Mouse (Mus musculus) midbrain, embryonic 14.5 days (tissue): ENCODE data around the gene F5. TPM values are rescaled to one million over a fixed set of nuclear protein-coding genes. Genes with fewer than 3 reads are reported as not detected.
A peak's percentile ranks its signal among the peaks of the same experiment; 100 is the strongest.

ENCODE experiments used
- ATAC-seq: fragments of 200-750 bp; cut with Nextera tagmentation; 2 replicates; pipeline ENCODE4 v1.8.0; 2017; ENCODE audit warnings: moderate number of reproducible peaks, moderate library complexity; ENCODE audit not compliant: low FRiP score, low TSS enrichment
- DNase-seq: peaks from one replicate; pipeline ENCODE4 v3.0.0-alpha.2; 2015
- H3K27ac ChIP-seq: fragments of 300-500 bp; sonication (generic); replicated peaks from 2 replicates; pipeline ENCODE4 v1.5.1; 2014; ENCODE audit warnings: mild to moderate bottlenecking, low read depth, low read length, moderate library complexity
- H3K27me3 ChIP-seq: fragments of 300-500 bp; sonication (generic); 2 replicates; pipeline ENCODE4 v1.6.1; 2014; ENCODE audit warnings: low read length, control low read depth, mixed read lengths; ENCODE audit not compliant: control insufficient read depth, insufficient read depth
- H3K36me3 ChIP-seq: fragments of 300-500 bp; sonication (generic); 2 replicates; pipeline ENCODE4 v1.6.1; 2014; ENCODE audit warnings: low read length, control low read depth; ENCODE audit not compliant: control insufficient read depth, insufficient read depth
- H3K4me1 ChIP-seq: fragments of 300-500 bp; sonication (generic); 2 replicates; pipeline ENCODE4 v1.6.1; 2014; ENCODE audit warnings: mild to moderate bottlenecking, antibody characterized with exemption, low read length, control low read depth; ENCODE audit not compliant: control insufficient read depth, insufficient read depth
- H3K4me2 ChIP-seq: fragments of 300-500 bp; sonication (generic); 2 replicates; pipeline ENCODE4 v1.6.1; 2014; ENCODE audit warnings: mild to moderate bottlenecking, low read length, moderate library complexity
- H3K4me3 ChIP-seq: fragments of 300-500 bp; sonication (generic); replicated peaks from 2 replicates; pipeline ENCODE4 v1.5.1; 2014; ENCODE audit warnings: low read depth, low read length
- H3K9ac ChIP-seq: fragments of 300-500 bp; sonication (generic); replicated peaks from 2 replicates; pipeline ENCODE4 v1.6.1; 2014; ENCODE audit warnings: mild to moderate bottlenecking, low read length, moderate library complexity
- H3K9me3 ChIP-seq: fragments of 300-500 bp; sonication (generic); 2 replicates; pipeline ENCODE4 v1.6.1; 2016; ENCODE audit warnings: low read length, control low read depth, mixed read lengths; ENCODE audit not compliant: control insufficient read depth
- WGBS: fragments of 180-500 bp; shearing (Covaris S2); extraction: QIAGEN DNeasy Blood & Tissue Kit; methylation state at CpG from one replicate; pipeline ENCODE4 v1.1.7; 2014; 5-methylcytosine and 5-hydroxymethylcytosine counted together
- polyA plus RNA-seq: library from polyadenylated mRNA; unstranded; fragments of >200 nt; fragmentation: Nextera tagmentation; extraction: Ambion mirVana; gene quantifications from 2 replicates; pipeline ENCODE4 v1.2.1, GENCODE M21; 2014

F5 gene
- polyA plus RNA-seq, 1 experiment from 2014 or later = 0.07 TPM

- Histone ChIP-seq H3K4me1 (peaks cover 20% of the 10 kb centered on the region), H3K27me3 (no peaks in the 10 kb centered on the region), H3K9ac (peak within 1 kb of the TSS; percentile 66), H3K4me3 (peak within 1 kb of the TSS; percentile 68), H3K9me3 (no peaks in the 10 kb centered on the region), H3K27ac (peak within 1 kb of the TSS; percentile 70), H3K4me2 (peak within 1 kb of the TSS; percentile 81), H3K36me3 (no peaks in the 10 kb centered on the region)
- DNase-seq (peak; percentile 98), ATAC-seq (peak; percentile 98)
- under 1% methylated on average over 66 of the region's 79 CpGs for WGBS
These were observed 97.1 kb downstream of the F5 start, which contains the start of gene Slc19a2 for GRCm38 (mm10) chr1:164248465-164249331. TSS of gene Slc19a2 (plus strand) at chr1:164249046.

- Histone ChIP-seq H3K4me1 (peaks cover 20% of the 10 kb centered on the region), H3K27me3 (no peaks in the 10 kb centered on the region), H3K9ac (peak overlapping the region; percentile 59), H3K4me3 (peak overlapping the region; percentile 68), H3K9me3 (no peaks in the 10 kb centered on the region), H3K36me3 (no peaks in the 10 kb centered on the region), H3K4me2 (peak overlapping the region; percentile 81), H3K27ac (peak overlapping the region; percentile 70)
- peak; percentile 68 for DNase-seq
- under 1% methylated on average over 33 of the region's 33 CpGs for WGBS
- no peak; the same call in 1 of the 2 replicates for ATAC-seq
These were observed 97.7 kb downstream of the F5 start for GRCm38 (mm10) chr1:164249332-164249711.

GRCm38 (mm10) chr1:164250391-164251150 is 98.9 kb downstream of the F5 start:
- H3K27ac ChIP-seq = no peak overlapping the region
- no peaks in the 10 kb centered on the region for H3K36me3 ChIP-seq
- H3K9ac ChIP-seq = peak overlapping the region; percentile 59; the same call in 1 of the 2 replicates
- H3K4me1 ChIP-seq = peaks cover 20% of the 10 kb centered on the region
- peak overlapping the region; percentile 81 for H3K4me2 ChIP-seq
- WGBS = 69% methylated on average over 8 of the region's 8 CpGs
- DNase-seq (peak; percentile 17), ATAC-seq (no peak)
- H3K9me3 ChIP-seq = no peaks in the 10 kb centered on the region
- H3K4me3 ChIP-seq = peak overlapping the region; percentile 68; the same call in 1 of the 2 replicates
- no peaks in the 10 kb centered on the region for H3K27me3 ChIP-seq

GRCm38 (mm10) chr1:164251438-164251837 is 99.8 kb downstream of the F5 start:
- 81% methylated on average over 1 of the region's 1 CpGs for WGBS
- H3K4me3 ChIP-seq = no peak overlapping the region
- H3K27ac ChIP-seq = no peak overlapping the region
- no peaks in the 10 kb centered on the region for H3K27me3 ChIP-seq
- H3K36me3 ChIP-seq = no peaks in the 10 kb centered on the region
- peaks cover 20% of the 10 kb centered on the region for H3K4me1 ChIP-seq
- ATAC-seq = no peak
- no peak overlapping the region for H3K4me2 ChIP-seq
- H3K9ac ChIP-seq = no peak overlapping the region
- H3K9me3 ChIP-seq = no peaks in the 10 kb centered on the region
- DNase-seq = no peak

- Histone ChIP-seq H3K4me1 (peaks cover 18% of the 10 kb centered on the region), H3K27me3 (no peaks in the 10 kb centered on the region), H3K27ac (no peak overlapping the region), H3K9me3 (no peaks in the 10 kb centered on the region), H3K4me3 (no peak overlapping the region), H3K36me3 (no peaks in the 10 kb centered on the region), H3K4me2 (no peak overlapping the region), H3K9ac (no peak overlapping the region)
- 78% methylated on average over 5 of the region's 5 CpGs for WGBS
- no peak for DNase-seq
- no peak for ATAC-seq
These were observed 100.9 kb downstream of the F5 start for GRCm38 (mm10) chr1:164252551-164252950.

GRCm38 (mm10) chr1:164254836-164255235 is 103.2 kb downstream of the F5 start:
- H3K4me2 ChIP-seq = no peak overlapping the region
- H3K36me3 ChIP-seq = no peaks in the 10 kb centered on the region; the same call in 1 of the 2 replicates
- DNase-seq = no peak
- H3K4me3 ChIP-seq = no peak overlapping the region
- WGBS = 82% methylated on average over 3 of the region's 3 CpGs
- peaks cover 8% of the 10 kb centered on the region for H3K4me1 ChIP-seq
- no peaks in the 10 kb centered on the region for H3K27me3 ChIP-seq
- no peak overlapping the region for H3K27ac ChIP-seq
- H3K9ac ChIP-seq = no peak overlapping the region
- no peak for ATAC-seq
- H3K9me3 ChIP-seq = no peaks in the 10 kb centered on the region

- DNase-seq (no peak), ATAC-seq (no peak)
- no peaks in the 10 kb centered on the region for H3K27me3 ChIP-seq
- 87% methylated on average over 16 of the region's 16 CpGs for WGBS
- no peak overlapping the region for H3K9ac ChIP-seq
- H3K4me2 ChIP-seq = no peak overlapping the region
- H3K27ac ChIP-seq = no peak overlapping the region
- H3K4me1 ChIP-seq = no peaks in the 10 kb centered on the region
- no peak overlapping the region for H3K4me3 ChIP-seq
- H3K9me3 ChIP-seq = no peaks in the 10 kb centered on the region
- peaks cover 18% of the 10 kb centered on the region for H3K36me3 ChIP-seq
These were observed 108.8 kb downstream of the F5 start for GRCm38 (mm10) chr1:164260171-164261028.

- Histone ChIP-seq H3K9ac (no peak overlapping the region), H3K9me3 (no peaks in the 10 kb centered on the region), H3K27me3 (no peaks in the 10 kb centered on the region), H3K36me3 (peaks cover 18% of the 10 kb centered on the region), H3K27ac (no peak overlapping the region), H3K4me3 (no peak overlapping the region), H3K4me1 (no peaks in the 10 kb centered on the region), H3K4me2 (no peak overlapping the region)
- WGBS = 93% methylated on average over 7 of the region's 7 CpGs
- ATAC-seq (no peak), DNase-seq (no peak)
These were observed 109.9 kb downstream of the F5 start for GRCm38 (mm10) chr1:164261553-164261952.
